Mouse (Mus musculus): ENCODE data around the gene Rnf220.
A peak's percentile ranks its signal among the peaks of the same experiment; 100 is the strongest.

Rnf220 gene

GRCm38 (mm10) chr4:117496482-117497165 is at the start of gene Rnf220:
Rnf220 (minus strand) TSS chr4:117497052.
- DNase-seq (ENCODE audit: low spot score) = peak; percentile 75

- no peak for DNase-seq (ENCODE audit: low spot score)
Observed at GRCm38 (mm10) chr4:117546616-117547015, 49.8 kb upstream of the Rnf220 start.

GRCm38 (mm10) chr4:117545448-117545847 is 48.6 kb upstream of the Rnf220 start:
- no peak for DNase-seq (ENCODE audit: low spot score)

- DNase-seq (ENCODE audit: low spot score) = no peak
Observed at GRCm38 (mm10) chr4:117540571-117540970, 43.7 kb upstream of the Rnf220 start.

GRCm38 (mm10) chr4:117539329-117539980 is 42.6 kb upstream of the Rnf220 start:
- no peak for DNase-seq (ENCODE audit: low spot score)

- no peak for DNase-seq (ENCODE audit: low spot score)
Observed at GRCm38 (mm10) chr4:117537002-117537401, 40.1 kb upstream of the Rnf220 start.

GRCm38 (mm10) chr4:117535496-117536200 is 38.8 kb upstream of the Rnf220 start:
- DNase-seq (ENCODE audit: low spot score) = no peak

- no peak for DNase-seq (ENCODE audit: low spot score)
Observed at GRCm38 (mm10) chr4:117529843-117530242, 33.0 kb upstream of the Rnf220 start.

GRCm38 (mm10) chr4:117527952-117528351 is 31.1 kb upstream of the Rnf220 start:
- peak; percentile 10 for DNase-seq (ENCODE audit: low spot score)

GRCm38 (mm10) chr4:117527116-117527899 is 30.5 kb upstream of the Rnf220 start:
- DNase-seq (ENCODE audit: low spot score) = no peak

- no peak for DNase-seq (ENCODE audit: low spot score)
Observed at GRCm38 (mm10) chr4:117525990-117526389, 29.1 kb upstream of the Rnf220 start.

GRCm38 (mm10) chr4:117521350-117521749 is 24.5 kb upstream of the Rnf220 start:
- DNase-seq (ENCODE audit: low spot score) = no peak

GRCm38 (mm10) chr4:117518246-117518645 is 21.4 kb upstream of the Rnf220 start:
- no peak for DNase-seq (ENCODE audit: low spot score)

GRCm38 (mm10) chr4:117499043-117499442 is 2.2 kb upstream of the Rnf220 start:
- DNase-seq (ENCODE audit: low spot score) = no peak

GRCm38 (mm10) chr4:117495869-117496401 is 917 bp downstream of the Rnf220 start:
- no peak for DNase-seq (ENCODE audit: low spot score)

- DNase-seq (ENCODE audit: low spot score) = peak; percentile 42
Observed at GRCm38 (mm10) chr4:117494911-117495501, 1.8 kb downstream of the Rnf220 start.

- peak; percentile 12 for DNase-seq (ENCODE audit: low spot score)
Observed at GRCm38 (mm10) chr4:117493905-117494851, 2.7 kb downstream of the Rnf220 start.

- peak; percentile 30 for DNase-seq (ENCODE audit: low spot score)
Observed at GRCm38 (mm10) chr4:117493161-117493568, 3.7 kb downstream of the Rnf220 start.

- DNase-seq (ENCODE audit: low spot score) = no peak
Observed at GRCm38 (mm10) chr4:117491840-117492239, 5.0 kb downstream of the Rnf220 start.

GRCm38 (mm10) chr4:117489975-117490374 is 6.9 kb downstream of the Rnf220 start:
- DNase-seq (ENCODE audit: low spot score) = no peak
